Mouse (Mus musculus): ENCODE results near the gene Afmid.
A peak's percentile ranks its signal among the peaks of the same experiment; 100 is the strongest.

DNA sequence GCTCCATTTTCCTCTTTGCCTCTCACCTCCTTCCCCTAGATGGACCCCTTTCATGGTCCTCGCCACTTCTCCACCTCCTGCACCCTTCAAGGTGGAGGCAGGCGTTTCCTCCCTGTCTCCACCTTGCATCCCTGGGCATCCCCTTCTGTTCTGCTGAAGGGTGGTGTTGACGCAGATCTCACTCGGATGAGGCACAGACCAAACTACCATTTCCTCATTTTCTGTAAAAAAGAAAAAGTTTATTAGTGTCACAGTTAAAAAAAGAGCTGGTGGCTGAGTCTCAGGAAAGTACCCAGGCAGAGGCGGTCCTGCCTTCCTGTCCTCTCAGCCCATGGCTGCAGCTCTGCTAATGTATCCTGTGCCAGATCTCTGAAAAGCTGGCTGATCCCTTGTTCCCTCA lies 26.6 kb upstream of the Afmid start:
- TF ChIP-seq RCOR1 (conservative IDR thresholded peaks at IDR 0.05; ENCODE audit: low read depth, low read length) (peak; percentile 81), KAT2A (IDR thresholded peaks at IDR 0.05; ENCODE audit: insufficient replicate concordance, low read length) (no peak), TBP (conservative IDR thresholded peaks at IDR 0.05; ENCODE audit: low read depth, low read length) (peak; percentile 79), POLR2A (IDR thresholded peaks at IDR 0.05; ENCODE audit: low read depth, low read length) (peak; percentile 49; the same call in 1 of the 2 replicates), MYC (IDR thresholded peaks at IDR 0.05; ENCODE audit: low read depth, low read length) (0 out of 2 replicates have a peak, but pooled peaks have one; percentile 51), ELF1 (IDR thresholded peaks at IDR 0.05; ENCODE audit: low read depth, low read length) (peak; percentile 70), MEF2A (IDR thresholded peaks at IDR 0.05; ENCODE audit: borderline replicate concordance, low read depth, low read length) (peak; percentile 98), CTCF (conservative IDR thresholded peaks at IDR 0.05 in 1 of 2, IDR thresholded peaks at IDR 0.05 in 1 of 2; ENCODE audit: low read depth in 2 of 2, low read length in 2 of 2) (peak in 1 of 2 experiments; percentile 24; a peak in 2 of 4 replicates), ZMIZ1 (IDR thresholded peaks at IDR 0.05; ENCODE audit: low read depth, low read length) (0 out of 2 replicates have a peak, but pooled peaks have one; percentile 42), TCF12 (IDR thresholded peaks at IDR 0.05; ENCODE audit: low read depth, low read length) (peak; percentile 99), NELFE (IDR thresholded peaks at IDR 0.05; ENCODE audit: low read depth, low read length) (no peak), MAZ (IDR thresholded peaks at IDR 0.05; ENCODE audit: low read depth, low read length) (peak; percentile 96), POLR2AphosphoS2 (IDR thresholded peaks at IDR 0.05; ENCODE audit: low read depth, low read length) (no peak), MXI1 (IDR thresholded peaks at IDR 0.05; ENCODE audit: low read depth, low read length) (peak; percentile 48; the same call in 1 of the 2 replicates)
